Mouse (Mus musculus) neutrophil, adult 59 days (primary cell): ENCODE data around the gene Adora2a. TPM values are rescaled to one million over a fixed set of nuclear protein-coding genes. Genes with fewer than 3 reads are reported as not detected.

Source experiments
- total RNA-seq, 2 experiments: library from RNA; stranded (reverse); gene quantifications; 1 replicate in 1 of 2; 2 replicates in 1 of 2; pipeline ENCODE4 v1.2.4; 2023

Adora2a gene
- total RNA-seq, result 1 to 10 TPM; 2.9 to 4.3 TPM

GRCm38 (mm10) chr10:75316872-75316907 is at the start of gene Adora2a:
Adora2a (plus strand) TSS chr10:75316877.

Other genes starting within 250 kb of the Adora2a start
- 10 to 100 TPM; 16.7 to 20.0 TPM for gene Specc1l, start 104.8 kb upstream of the Adora2a start, total RNA-seq
- 1 to 10 TPM; 2.3 to 2.4 TPM for gene Upb1, start 84.2 kb downstream of the Adora2a start, total RNA-seq
- 10 to 100 TPM; 54.4 to 59.8 TPM for gene Snrpd3, start 200.7 kb downstream of the Adora2a start, total RNA-seq
- gene Gucd1, start 201.1 kb downstream of the Adora2a start, total RNA-seq, result 10 to 100 TPM; 56.1 to 59.0 TPM
- gene Lrrc75b, start 243.5 kb downstream of the Adora2a start, total RNA-seq, result 1 to 10 TPM; 4.2 to 5.8 TPM
- 1 to 10 TPM; 9.2 to 9.8 TPM for gene Ggt1, start 244.7 kb downstream of the Adora2a start, total RNA-seq